Mouse (Mus musculus): ENCODE measurements around the gene Col28a1. TPM values are rescaled to one million over a fixed set of nuclear protein-coding genes. Genes with fewer than 3 reads are reported as not detected.
"Not testable (repeated sequence)": the region's sequence is repeated elsewhere in the genome, so short reads cannot be mapped to it uniquely, and the experiment has no call there.

The Col28a1 gene
- polyA plus RNA-seq, 1 experiment from 2014 or later: 0.52 TPM

DNA sequence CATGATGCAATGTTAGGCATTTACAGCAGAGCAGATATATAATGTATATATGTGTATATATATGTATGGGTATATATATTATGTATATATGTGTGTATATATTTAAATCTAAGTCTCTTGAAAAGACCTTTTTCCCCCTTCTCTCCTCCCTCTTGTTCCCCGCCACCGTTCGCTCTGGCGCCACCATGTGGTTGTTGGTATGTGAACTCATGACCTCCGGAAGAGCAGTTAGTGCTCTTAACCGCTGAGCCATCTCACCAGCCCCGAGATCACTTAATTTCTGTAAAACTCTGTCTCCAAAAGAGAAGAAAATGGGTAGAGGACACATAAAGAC lies 208.8 kb downstream of the Col28a1 start:
- WGBS: 31% methylated on average over 7 of the region's 7 CpGs

DNA sequence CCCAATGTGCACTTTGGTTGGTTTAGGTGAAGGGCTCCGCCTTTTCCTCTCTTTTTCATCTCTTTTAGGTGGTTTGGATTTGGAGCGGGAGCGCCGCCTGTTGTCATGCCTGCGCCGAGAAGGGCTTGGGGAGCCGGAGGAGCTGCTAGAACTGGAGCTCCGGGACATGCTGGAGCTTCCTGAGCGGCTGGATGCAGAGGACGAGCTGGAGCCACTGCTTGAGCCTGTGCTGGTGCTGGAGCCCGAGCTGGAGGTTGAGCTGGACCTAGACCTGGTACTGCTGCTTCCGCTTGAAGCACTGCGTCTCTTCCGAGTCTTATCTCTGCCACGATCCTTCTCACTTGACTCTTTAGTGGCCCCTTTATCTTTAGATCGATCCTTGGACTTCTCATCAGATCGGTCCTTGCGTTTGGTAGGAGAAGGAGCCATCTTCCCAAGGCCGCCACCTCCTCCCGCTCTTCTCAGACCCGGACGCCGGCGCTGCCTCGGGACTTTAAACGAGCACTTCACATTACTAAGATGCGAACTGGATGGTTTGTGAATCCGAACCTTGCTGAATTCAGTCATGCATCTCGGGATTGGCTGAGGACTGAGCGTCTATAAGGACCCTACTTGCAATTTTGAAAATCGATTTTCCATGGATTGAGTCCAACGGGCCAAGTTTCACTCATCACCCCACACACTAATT lies 209.3 kb downstream of the Col28a1 start:
- H3K4me2 ChIP-seq (replicated peaks): peak overlapping the region; percentile 31
- H3K27me3 ChIP-seq; H3K9ac ChIP-seq; H3K9me3 ChIP-seq (replicated peaks); H3K27ac ChIP-seq (replicated peaks); H3K36me3 ChIP-seq; ATAC-seq (ENCODE audit: insufficient number of reproducible peaks, low FRiP score, low TSS enrichment, low read depth); H3K4me1 ChIP-seq: not testable (repeated sequence)
- H3K4me3 ChIP-seq (replicated peaks): peak overlapping the region; percentile 29
- WGBS: 59% methylated on average over 32 of the region's 32 CpGs

More for the DNA sequence above, 208.8 kb downstream of the Col28a1 start:
- Histone ChIP-seq H3K9ac (no peak overlapping the region), H3K36me3 (no peaks in the 10 kb centered on the region), H3K27ac (replicated peaks) (no peak overlapping the region), H3K4me2 (replicated peaks) (peak overlapping the region; percentile 31), H3K4me1 (no peaks in the 10 kb centered on the region), H3K4me3 (replicated peaks) (peak overlapping the region; percentile 29), H3K27me3 (no peaks in the 10 kb centered on the region), H3K9me3 (replicated peaks) (no peaks in the 10 kb centered on the region)
- no peak for ATAC-seq (ENCODE audit: insufficient number of reproducible peaks, low FRiP score, low TSS enrichment, low read depth)

DNA sequence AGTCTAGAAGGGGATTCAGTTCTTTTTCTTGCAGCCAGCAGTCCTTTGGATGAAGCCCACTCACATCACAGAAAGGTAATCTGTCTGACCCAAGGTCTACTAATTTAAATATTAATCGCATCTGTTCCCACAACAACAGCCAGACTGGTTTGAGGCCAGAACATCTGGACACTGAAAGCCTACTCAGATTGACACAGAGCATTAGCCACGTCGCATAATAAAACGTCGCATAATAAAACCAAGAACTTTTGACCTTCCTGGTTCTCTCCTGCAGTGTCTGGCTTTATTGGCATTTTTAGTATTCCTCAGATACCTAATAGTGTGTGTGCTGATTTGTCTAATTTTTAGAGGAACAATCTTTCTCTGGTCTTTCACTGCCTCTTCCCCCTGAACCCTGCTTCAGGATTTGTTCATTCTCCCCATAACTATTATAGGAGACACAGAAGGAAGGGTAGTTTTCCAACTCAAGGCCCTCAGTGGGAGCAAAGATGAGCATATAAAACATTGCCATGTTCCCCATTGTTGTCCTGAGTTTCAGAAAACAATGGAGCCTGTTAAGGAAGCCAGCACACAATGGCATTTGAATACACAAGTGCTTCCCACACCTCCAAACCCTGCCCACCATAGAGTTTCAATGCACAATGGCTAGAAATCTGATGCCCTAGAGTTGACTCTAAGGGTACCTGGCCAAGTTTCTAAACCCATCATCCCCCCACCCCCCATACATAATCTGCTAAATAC lies 221.2 kb downstream of the Col28a1 start:
- H3K9ac ChIP-seq: no peak overlapping the region
- no peaks in the 10 kb centered on the region for H3K27me3 ChIP-seq
- H3K27ac ChIP-seq (replicated peaks): no peak overlapping the region
- H3K4me3 ChIP-seq (replicated peaks): no peak overlapping the region
- WGBS: 60% methylated on average over 5 of the region's 5 CpGs
- no peaks in the 10 kb centered on the region for H3K36me3 ChIP-seq
- H3K4me2 ChIP-seq (replicated peaks): no peak overlapping the region
- H3K4me1 ChIP-seq: peaks cover 4% of the 10 kb centered on the region
- no peaks in the 10 kb centered on the region for H3K9me3 ChIP-seq (replicated peaks)
- no peak for ATAC-seq (ENCODE audit: insufficient number of reproducible peaks, low FRiP score, low TSS enrichment, low read depth)

DNA sequence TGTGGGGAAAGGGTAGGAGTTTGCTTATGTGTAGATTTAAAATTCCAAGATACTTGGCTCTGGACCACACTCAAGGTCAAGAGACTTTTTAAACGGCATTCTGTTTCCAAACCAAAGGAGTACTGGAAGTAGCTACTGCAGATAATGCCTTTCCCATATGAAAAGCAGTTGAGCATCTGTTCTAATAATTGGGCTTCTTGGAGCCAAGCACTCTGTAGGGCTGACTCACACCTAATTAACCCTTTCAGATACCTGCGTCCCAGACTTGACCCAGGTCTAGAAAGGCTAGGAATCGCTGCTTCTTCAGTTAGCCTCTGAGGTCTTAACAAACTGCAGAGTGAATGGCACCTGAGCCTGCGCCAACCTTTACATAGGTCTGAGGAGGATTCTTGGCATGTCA lies 223.0 kb downstream of the Col28a1 start:
- Histone ChIP-seq H3K4me1 (peaks cover 12% of the 10 kb centered on the region), H3K4me2 (replicated peaks) (no peak overlapping the region), H3K4me3 (replicated peaks) (no peak overlapping the region), H3K27me3 (no peaks in the 10 kb centered on the region), H3K9me3 (replicated peaks) (no peaks in the 10 kb centered on the region), H3K27ac (replicated peaks) (no peak overlapping the region), H3K36me3 (no peaks in the 10 kb centered on the region), H3K9ac (no peak overlapping the region)
- ATAC-seq (ENCODE audit: insufficient number of reproducible peaks, low FRiP score, low TSS enrichment, low read depth): no peak
- WGBS: 84% methylated on average over 4 of the region's 4 CpGs

DNA sequence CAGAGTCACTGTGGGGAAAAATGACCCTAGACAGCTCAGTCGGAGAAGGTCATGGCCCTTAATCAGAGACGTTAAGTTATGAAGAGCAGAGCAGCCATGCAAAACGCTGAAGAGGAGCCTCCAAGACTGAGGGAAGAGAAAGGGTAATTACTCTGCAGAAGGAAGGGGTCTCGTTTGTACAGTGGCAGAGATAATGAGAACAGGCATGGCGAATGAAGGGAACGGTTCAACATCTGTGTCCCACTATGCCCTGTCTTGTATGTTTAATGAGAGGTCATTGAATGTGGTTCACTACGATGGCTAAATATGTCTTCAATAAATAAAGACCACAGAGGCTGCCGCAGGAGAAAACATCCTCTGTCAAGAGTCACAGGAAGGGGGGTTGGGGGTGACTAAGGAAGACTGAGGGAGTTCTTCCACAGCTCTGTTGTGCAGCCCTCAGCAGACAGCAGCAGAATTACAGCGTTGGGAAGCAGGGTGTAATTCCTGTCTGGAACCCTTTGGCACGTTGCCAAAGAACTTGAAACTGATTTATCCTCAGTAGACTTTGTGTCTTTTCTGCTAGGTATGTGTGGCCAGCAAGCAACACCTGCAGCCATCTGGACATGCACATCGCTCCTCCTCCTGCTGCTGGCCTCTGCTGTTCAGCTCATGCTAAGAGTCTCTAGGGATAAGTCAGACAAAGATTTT lies 226.4 kb downstream of the Col28a1 start:
- H3K36me3 ChIP-seq: no peaks in the 10 kb centered on the region
- WGBS: 15% methylated on average over 11 of the region's 11 CpGs
- H3K9ac ChIP-seq: no peak overlapping the region
- no peaks in the 10 kb centered on the region for H3K27me3 ChIP-seq
- H3K9me3 ChIP-seq (replicated peaks): no peaks in the 10 kb centered on the region
- H3K4me2 ChIP-seq (replicated peaks): no peak overlapping the region
- H3K27ac ChIP-seq (replicated peaks): no peak overlapping the region
- ATAC-seq (ENCODE audit: insufficient number of reproducible peaks, low FRiP score, low TSS enrichment, low read depth): peak; percentile 78
- H3K4me1 ChIP-seq: peaks cover 12% of the 10 kb centered on the region
- no peak overlapping the region for H3K4me3 ChIP-seq (replicated peaks)

DNA sequence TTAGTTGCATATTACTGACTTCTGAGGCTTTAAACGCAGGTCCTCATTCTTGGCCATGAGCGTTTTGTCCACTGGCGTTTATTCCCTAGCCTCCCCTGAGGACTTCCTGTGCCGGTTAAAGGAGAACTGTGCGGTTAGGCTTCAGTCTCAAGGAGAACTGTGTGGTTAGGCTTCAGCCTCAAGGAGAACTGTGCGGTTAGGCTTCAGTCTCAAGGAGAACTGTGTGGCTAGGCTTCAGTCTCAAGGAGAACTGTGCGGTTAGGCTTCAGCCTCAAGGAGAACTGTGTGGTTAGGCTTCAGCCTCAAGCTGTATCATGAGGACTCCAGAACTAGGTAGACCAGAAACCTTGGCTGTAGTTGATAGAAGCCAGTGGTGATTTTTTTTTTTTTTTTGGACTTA lies 229.7 kb downstream of the Col28a1 start:
- WGBS: 81% methylated on average over 7 of the region's 7 CpGs
- ATAC-seq (ENCODE audit: insufficient number of reproducible peaks, low FRiP score, low TSS enrichment, low read depth): no peak
- Histone ChIP-seq H3K4me1 (peaks cover 12% of the 10 kb centered on the region), H3K9me3 (replicated peaks) (no peaks in the 10 kb centered on the region), H3K4me2 (replicated peaks) (no peak overlapping the region), H3K9ac (no peak overlapping the region), H3K27ac (replicated peaks) (no peak overlapping the region), H3K27me3 (no peaks in the 10 kb centered on the region), H3K36me3 (no peaks in the 10 kb centered on the region), H3K4me3 (replicated peaks) (no peak overlapping the region)

DNA sequence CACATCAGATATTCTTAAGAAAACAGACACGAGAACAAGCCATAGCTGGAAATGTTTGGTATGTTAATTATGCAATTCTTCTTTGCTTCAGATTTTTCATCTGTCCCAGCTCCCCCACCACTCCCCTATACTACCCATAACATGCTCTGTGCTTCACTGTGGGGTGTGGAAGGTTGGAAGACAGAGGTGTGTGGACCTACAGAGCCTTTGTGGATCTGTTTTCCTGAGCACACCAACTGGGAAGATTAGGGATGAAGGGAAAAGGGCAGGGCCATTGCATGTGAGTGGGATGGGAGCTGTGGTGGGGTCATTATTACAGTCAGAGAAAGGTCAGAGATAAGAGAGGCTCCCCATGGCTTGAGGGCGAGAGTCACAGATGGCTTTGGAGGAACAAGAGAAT lies 240.2 kb downstream of the Col28a1 start:
- Histone ChIP-seq H3K9me3 (replicated peaks) (no peaks in the 10 kb centered on the region), H3K9ac (no peak overlapping the region), H3K4me1 (0 out of 2 replicates have a peak, but pooled peaks cover 3% of the 10 kb centered on the region), H3K36me3 (no peaks in the 10 kb centered on the region), H3K27me3 (no peaks in the 10 kb centered on the region), H3K4me3 (replicated peaks) (no peak overlapping the region), H3K27ac (replicated peaks) (no peak overlapping the region), H3K4me2 (replicated peaks) (no peak overlapping the region)
- no peak for ATAC-seq (ENCODE audit: insufficient number of reproducible peaks, low FRiP score, low TSS enrichment, low read depth)
- 46% methylated on average over 2 of the region's 2 CpGs for WGBS

DNA sequence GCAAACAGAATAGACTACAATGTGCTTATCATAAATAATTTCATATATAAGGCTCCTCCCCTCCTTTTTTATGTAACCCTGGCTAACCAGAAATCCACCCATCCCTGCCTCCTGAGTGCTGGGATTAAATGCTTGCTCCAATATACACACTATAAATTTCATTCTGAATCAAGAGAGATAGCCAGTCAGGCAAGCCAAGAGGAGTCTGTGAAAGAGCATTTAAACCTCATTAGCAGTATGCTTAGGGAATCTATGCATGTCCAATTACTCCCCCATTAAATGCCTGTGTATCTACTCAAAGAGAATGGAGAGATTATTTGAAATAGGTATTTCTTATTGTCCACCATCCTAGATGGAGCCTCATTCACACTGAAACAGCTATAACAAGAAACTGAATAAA lies 240.6 kb downstream of the Col28a1 start:
- H3K4me1 ChIP-seq: 0 out of 2 replicates have a peak, but pooled peaks cover 3% of the 10 kb centered on the region
- ATAC-seq (ENCODE audit: insufficient number of reproducible peaks, low FRiP score, low TSS enrichment, low read depth): no peak
- no peak overlapping the region for H3K4me3 ChIP-seq (replicated peaks)
- H3K36me3 ChIP-seq: no peaks in the 10 kb centered on the region
- no peak overlapping the region for H3K9ac ChIP-seq
- H3K9me3 ChIP-seq (replicated peaks): no peaks in the 10 kb centered on the region
- no peak overlapping the region for H3K4me2 ChIP-seq (replicated peaks)
- H3K27ac ChIP-seq (replicated peaks): no peak overlapping the region
- no peaks in the 10 kb centered on the region for H3K27me3 ChIP-seq

Other genes starting within 250 kb of the Col28a1 start
- 21.4 and 22.9 TPM in 2 replicates for gene Mios, start 16.6 kb upstream of the Col28a1 start, polyA plus RNA-seq (2015; fragmentation: Nextera tagmentation; extraction: Ambion mirVana)
- 121 and 123 TPM in 2 replicates for gene Rpa3, start 66.6 kb upstream of the Col28a1 start, polyA plus RNA-seq (2015; fragmentation: Nextera tagmentation; extraction: Ambion mirVana)
- gene Umad1, start 66.7 kb upstream of the Col28a1 start, polyA plus RNA-seq (2015; fragmentation: Nextera tagmentation; extraction: Ambion mirVana): 18.2 and 19.0 TPM in 2 replicates
- gene Gm45062, start 66.8 kb upstream of the Col28a1 start, polyA plus RNA-seq (2015; fragmentation: Nextera tagmentation; extraction: Ambion mirVana): 8.1 and 8.5 TPM in 2 replicates